Mouse (Mus musculus) left cerebral cortex, adult 11 months (tissue): ENCODE data around the gene Zfp663.

ENCODE experiments used
- DNase-seq: peaks from one replicate; pipeline ENCODE4 v3.0.0; 2022; ENCODE audit warnings: low spot score

The Zfp663 gene

DNA sequence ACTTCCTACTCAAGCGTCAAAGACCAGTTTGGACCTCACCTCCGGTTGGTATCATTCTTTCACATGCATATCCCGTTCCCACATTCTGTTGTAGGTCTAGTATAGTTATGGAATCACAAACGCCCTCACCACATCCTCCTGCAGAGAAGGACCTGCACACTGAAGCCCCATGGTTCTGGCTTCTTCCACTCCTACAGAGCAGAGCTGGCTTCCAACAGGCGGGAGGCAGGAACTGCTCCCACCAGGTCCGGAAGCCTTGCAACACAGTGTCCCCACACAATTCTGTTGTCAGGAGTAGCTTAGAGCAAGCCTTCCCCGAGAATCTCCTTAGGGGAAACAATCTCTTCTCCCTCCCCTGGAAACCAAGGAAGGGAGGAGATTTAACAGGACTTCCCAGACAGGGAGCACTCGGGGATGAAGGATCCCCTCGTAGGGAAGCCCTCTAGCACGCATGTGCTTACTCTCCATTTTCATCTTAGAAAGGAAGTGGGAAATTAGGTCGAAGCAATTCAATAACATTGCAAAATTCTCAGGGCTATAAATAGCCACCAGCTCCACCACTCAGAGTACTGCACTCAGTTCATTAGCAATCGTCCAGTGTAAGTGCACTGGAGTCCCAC is 47.9 kb downstream of the Zfp663 start:
- no peak for DNase-seq

DNA sequence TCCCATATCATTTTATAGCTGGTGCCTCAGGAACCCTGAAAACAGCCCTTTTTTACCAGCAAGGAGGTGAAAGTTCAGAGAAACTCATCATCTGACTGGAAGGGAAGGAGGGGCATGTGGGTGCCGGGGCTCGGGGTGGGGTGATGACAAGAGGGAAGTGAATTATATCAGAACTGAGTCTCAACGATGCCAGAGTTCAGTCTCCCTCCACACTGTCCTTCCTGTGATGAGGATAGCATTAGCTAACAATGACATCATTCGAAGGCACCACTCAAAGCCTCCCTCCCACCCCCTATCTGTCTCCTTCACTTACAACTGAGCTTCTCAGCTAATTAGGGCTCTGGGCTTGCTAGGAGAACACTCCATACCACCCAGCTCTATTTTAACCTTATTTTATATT is 49.0 kb downstream of the Zfp663 start:
- no peak for DNase-seq

DNA sequence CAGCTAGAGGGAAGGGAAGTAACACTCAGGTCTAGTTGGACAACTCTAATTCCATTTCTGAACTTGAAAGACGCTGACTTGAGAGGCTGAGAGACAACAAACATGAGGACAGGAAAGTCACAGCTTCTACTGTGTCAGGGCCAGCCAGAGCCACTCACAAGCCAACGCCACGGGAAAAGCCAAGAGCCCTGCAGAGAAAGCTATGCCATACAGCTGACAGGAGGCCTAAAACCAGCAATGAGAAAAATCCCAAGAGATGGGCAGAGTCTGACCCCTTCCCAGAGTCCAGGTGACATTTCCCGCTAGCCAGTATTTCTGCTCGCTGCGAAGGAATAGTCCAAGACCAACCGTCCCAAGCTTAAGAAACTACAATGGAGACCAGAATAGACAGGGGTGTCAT is 49.6 kb downstream of the Zfp663 start:
- no peak for DNase-seq

DNA sequence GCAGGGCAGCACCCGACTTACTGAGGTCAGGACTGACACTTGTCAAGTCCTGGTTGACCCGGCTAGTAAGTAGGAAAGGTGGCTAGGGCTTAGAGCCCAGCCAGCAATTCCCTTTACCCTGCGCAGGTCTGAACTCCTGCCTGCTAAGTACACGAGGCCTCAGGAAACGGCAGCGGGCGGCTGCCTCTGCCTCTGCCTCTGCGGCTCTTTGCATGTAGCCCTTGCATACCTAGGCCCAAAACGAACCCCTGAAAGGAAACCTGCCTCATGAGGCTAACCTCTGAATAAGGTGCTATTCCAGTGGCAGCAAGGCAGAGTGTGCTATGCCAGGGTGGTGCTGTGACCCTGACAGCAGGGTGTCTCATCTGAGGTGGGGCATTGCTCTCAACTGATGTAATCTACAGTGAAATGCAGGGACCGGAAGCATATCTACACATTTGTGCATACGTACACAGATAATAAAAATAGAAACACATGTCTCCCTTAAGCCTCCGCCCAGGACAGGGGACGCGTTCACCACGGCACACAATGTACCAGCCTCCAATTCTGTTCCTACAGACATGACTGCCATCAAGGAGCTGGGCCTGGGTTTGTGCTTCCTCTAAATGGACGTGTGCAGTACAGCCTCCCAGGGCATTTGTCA is 50.8 kb downstream of the Zfp663 start:
- DNase-seq = no peak

DNA sequence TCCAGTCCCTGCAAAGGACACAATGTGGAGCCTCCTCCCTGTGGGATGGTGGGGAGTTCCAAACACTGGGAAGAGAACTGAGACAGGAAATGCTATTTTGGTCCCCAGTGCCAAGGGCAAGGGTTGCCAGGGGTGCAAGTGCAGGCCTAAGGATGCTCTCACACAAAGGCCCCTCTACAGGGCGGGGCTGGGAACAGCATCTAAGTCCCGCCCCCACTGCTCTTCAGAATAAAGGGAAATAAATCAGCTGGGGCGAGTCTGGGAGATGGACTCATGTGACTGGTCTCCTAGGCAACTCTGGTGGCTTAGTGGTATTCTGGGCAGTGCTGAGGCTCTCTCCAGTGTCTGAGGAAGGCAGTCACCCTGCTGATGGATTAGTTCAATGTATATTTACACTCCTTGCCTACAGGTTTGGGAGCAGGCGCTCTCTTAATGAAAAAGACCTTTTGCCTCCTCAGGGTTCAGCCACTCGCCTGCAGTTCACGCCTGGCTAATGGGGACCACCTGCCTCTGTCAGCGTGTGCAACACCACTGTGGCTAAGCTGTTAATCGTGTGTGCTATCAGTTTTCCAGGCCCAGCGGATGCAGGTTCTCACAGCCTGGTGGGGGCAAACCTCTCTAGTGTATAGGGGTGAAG is 51.6 kb downstream of the Zfp663 start:
- peak; percentile 74 for DNase-seq

DNA sequence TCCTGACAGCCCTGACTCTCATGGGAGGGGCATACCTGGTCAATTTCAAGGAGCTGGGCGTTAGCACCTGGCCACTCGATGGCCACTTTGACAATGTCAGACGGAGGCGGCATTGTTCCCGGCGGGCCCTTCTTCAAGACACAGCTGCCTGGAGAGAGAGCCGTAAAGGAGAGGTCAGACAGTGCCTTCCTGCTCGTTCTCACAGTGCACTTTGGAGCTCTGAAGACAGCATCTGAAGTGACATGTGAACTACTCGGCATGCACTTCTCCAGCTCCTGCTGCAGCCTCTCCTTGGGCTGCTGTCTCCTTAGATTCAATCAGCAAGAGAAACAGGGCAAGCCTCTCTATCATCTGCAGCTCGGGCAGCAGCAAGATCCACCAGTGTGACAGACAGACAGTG is 52.3 kb downstream of the Zfp663 start:
- no peak for DNase-seq

DNA sequence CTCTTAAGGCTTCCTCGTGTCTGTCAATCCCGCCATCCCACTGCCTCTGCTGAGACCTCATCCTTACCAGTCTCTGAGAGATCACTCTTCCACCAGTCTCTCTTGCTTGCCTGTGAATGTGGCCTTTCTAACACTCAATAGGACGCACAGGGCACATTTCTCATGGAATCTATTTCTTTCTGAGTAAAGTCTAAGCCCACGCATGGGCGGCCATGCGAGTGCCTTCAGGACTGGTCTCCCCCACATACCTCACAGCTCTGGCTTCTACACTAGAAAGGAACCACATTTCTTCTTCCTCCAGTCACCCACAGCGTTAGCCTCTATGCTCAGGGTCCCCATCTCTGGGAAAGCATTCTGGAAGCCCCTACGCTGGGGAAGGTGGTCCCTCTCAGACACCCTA is 54.3 kb downstream of the Zfp663 start:
- no peak for DNase-seq

DNA sequence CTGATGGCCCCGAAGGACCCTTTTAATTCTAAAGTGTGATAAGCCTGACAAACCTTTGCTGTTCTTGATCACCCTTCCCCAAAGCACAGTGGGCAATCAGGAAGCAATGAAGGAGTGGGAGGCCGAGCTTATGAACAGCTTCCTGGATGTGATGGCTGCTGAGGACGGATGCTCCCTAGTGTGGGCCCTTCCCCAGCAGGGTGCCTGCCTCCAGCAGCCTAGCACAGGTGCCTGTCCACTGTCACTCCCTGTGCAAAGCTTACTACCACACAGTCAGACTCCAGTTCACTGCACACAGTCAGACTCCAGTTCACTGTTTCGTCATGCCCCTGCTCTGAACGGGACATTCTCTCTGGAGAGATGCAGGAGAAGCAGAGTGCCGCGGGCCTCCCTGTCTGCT is 56.1 kb downstream of the Zfp663 start:
- DNase-seq = no peak

DNA sequence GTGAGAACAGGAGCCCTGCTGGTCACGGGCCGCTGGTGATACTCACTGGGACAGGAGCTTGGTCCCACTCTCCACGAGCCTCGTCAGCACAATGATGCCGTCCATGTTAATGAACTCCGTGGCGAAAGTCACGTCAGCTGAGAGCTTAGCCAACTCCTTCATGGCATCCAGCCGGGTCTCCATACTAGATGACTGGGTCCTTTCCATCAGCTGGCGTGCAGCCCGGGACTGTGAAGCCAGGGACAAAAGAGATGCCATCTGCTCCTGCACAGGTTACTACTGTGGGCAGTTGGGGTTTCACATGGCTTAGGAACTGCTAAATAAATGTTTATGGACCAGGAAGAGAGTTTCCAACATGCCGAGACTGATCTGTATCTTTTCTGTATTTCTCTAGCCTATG is 57.0 kb downstream of the Zfp663 start:
- DNase-seq = no peak

DNA sequence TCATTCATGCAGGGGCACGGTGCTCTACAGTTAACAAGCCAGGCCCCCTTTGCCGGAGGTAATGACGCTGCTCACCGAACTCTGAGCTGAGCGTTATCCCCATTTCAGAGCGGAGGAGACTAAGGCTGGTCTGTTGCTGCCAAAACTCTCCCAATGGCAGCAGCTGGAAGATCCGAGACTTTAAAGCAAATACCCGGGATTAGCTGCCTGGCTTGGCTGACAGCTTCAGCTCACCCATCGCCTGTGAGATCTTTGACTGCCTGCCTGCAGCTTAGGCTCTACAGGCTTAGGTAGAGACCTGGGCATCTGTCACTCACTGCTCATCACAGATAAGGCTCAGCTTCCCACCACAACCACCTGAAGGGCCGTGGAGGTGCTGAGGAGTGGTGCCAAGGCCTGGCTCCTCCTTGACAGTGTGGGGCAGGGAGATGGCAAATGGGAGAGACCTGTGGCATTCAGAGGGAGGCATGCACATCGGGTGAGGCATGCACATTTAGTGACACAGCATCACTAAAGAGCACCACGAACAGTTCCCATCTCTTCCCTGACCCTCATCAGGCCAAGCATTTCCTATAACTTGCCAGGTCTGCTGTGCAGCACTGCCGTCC is 57.6 kb downstream of the Zfp663 start:
- no peak for DNase-seq

DNA sequence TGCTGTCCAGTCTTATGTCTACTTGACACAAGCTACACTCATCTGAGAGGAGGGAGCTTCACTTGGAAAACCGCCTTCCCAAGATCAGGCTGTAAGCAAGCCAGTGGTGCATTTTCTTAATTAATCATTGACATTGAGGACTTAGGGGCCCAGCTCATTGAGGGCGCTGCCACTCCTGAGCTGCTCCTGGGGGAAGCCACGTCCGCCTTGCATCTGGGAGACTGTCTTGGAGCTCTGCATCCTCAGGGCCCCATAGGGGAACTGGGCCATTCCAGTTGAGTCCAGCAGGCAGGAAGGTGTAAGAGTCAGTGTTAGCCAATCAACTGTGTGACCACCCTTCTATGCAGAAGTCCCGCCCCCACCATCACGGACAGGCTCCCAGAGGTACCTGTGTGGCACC is 60.7 kb downstream of the Zfp663 start:
- DNase-seq = no peak

DNA sequence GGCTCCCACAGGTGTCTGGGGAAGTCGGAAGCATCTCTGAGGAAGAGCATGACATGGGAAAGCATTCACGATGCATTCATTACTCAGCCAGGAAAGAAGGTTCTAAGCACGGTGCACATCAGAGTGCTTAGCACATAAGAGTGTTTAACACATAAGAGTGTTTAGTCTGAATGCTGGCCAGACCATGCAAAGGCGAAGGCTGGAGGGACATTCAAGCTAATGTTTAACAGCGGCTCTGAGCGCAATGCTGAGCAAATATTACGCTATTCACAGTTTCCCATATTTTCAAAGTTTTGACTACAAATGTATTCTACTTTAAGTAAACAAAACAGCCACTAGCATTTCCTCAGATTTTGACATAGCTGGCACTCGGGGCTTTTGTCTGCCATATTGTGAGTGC is 63.1 kb downstream of the Zfp663 start:
- DNase-seq = no peak

DNA sequence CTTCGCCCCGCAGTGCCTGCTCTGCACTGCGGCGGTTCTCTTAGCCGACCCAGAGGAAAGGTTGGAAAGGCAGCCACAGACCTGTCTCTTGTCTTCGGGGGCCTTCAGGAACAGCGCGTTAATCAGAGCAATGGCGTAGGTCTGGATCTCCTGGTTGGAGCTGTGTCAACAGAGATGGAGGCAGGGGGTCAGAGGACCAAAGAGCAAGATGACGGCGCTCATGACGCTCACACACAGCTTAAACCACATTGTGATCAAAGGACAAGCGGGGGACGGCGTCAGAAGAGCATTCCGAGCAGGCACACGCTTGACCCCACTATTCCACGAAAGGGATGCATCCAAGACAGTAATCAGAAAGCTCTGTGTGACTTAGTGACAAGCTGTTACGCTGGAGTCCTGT is 63.7 kb downstream of the Zfp663 start:
- no peak for DNase-seq

DNA sequence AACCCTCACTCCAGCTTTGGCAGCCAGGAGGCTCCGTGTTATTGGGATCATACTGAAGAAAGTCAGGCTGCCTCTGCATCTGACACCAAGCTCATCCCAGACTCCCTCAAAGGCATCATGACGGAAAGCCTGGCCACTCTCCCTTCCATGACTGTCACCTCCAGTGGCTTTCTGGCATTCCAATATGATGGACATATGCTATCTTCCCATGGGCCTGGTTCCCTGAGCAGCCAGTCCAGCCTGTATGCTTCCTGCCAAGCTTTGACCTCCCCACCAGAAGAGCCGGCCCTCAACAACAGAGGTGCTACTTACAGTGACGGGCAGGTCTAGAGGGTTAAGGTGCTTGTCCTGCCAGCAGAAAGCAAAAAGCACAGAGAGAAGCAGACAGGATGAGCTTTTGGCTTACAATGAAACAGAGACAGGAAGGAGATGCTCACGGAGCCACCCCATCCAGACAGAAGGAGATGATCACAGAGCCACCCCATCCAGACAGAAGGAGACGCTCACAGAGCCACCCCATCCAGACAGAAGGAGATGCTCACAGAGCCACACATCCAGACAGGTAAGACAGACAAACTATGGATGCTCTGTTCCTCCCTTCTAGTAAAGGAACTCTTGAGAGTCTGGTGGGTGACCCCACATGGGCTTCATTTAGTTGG is 65.0 kb downstream of the Zfp663 start:
- DNase-seq = no peak

DNA sequence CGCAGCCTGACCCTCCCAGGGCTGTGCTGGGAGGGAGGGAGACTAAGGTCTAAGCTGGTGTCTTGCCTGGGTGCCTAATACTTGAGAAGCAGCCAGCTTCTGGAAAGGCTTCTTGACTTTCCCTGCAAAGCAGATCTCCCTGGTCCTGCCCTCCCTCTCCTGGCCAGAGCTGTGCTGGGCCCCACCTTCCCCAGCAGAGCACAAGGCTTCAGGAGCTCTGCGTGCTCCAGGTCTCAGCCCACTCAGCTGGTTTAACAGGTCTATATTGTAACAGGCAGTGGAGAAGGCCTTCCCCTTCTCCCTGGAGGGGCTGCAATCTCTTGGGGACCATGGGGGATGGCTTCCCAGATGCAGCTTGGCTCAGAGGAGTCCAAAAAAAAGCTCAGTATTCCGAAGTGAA is 67.1 kb downstream of the Zfp663 start:
- no peak for DNase-seq
